Mouse (Mus musculus) ovary, adult 10 weeks (tissue): ENCODE data around the gene Gpr35. TPM values are rescaled to one million over a fixed set of nuclear protein-coding genes. Genes with fewer than 3 reads are reported as not detected.

Source experiments
- polyA plus RNA-seq: library from polyadenylated mRNA; stranded (reverse); fragments of 350-450 nt; fragmentation: Illumina TruSeq; extraction: RNeasy Lipid Tissue Mini Kit (QIAGEN cat#74804); gene quantifications from one replicate; pipeline ENCODE4 v1.2.3, GENCODE M21; 2014

The Gpr35 gene
- polyA plus RNA-seq, result 1.8 TPM

DNA sequence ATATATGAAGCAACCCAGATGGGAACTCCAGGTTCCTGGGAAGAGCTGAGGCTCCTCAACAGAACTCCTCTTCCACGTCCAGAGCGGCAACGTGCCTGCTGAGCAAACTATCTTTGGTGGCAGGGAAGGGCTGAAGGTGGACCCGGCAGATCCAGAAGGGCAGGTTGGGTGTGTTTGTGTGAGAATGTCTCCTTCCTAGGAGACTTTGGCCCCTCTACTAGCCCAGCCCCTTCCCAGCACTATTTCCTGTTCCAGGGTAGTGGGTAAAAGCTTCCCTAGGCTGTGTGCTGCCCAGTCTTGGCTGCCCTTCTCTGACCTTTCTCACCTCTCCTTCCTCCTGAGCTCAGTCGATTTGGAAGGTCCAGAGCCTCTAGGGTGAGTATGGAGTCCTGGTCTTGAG lies at the start of gene Gpr35:
TSS of gene Gpr35 (plus strand) at position 259 of the 400 bp plus-strand sequence.

DNA sequence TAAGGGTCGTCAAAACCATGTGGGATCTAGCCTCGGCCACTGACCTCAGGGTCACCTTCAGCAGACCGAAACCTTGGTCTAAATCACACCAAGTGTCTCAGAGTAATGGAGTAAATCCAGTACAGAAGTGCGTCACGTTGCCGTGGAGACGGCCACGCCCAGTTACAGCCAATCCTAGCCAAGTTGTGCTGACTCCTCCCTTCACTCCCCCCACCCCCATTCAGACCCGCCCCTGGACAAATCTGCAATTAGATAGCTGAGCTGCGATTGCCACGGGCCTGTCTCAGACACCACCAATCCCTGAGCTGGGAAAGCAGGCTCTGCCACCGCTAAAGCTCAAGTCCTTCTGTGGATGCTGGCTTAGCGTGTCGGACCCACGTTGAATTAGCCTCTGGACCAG lies 47.9 kb upstream of the Gpr35 start, which contains the start of gene Ankmy1:
TSS of gene Ankmy1 (minus strand) at position 121 of the 400 bp plus-strand sequence.

DNA sequence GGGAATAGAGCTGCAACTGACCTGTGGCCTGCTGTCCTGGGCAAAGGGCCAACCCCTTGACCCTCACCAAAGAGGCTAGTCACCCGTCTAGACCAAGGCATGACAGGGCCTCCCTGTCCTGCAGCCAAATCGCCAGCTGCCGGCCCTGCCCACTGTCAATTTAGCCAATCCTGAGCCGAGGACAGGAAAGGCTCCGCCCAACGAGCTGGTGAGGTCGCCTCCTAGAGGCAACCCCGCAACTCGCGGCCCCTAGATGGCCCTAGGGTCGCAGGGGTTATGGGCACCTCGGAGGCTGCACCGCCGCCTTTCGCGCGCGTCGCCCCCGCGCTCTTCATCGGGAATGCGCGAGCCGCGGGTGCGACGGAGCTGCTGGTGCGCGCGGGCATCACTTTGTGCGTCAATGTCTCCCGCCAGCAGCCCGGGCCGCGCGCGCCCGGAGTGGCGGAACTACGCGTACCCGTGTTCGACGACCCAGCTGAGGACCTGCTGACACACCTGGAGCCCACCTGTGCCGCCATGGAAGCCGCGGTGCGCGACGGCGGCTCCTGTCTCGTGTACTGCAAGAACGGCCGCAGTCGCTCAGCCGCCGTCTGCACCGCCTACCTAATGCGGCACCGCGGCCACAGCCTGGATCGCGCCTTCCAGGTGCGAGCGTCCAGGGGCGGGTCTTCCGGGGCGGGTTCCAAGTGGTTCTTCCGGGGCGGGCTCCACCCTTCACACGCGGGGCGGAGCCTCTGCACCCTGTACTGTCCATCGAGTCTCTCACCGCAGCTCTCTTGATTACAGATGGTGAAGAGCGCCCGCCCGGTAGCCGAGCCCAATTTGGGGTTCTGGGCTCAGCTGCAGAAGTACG lies 43.7 kb upstream of the Gpr35 start, which contains the start of gene Dusp28:
TSS of gene Dusp28 (plus strand) at position 203 of the 853 bp plus-strand sequence.

DNA sequence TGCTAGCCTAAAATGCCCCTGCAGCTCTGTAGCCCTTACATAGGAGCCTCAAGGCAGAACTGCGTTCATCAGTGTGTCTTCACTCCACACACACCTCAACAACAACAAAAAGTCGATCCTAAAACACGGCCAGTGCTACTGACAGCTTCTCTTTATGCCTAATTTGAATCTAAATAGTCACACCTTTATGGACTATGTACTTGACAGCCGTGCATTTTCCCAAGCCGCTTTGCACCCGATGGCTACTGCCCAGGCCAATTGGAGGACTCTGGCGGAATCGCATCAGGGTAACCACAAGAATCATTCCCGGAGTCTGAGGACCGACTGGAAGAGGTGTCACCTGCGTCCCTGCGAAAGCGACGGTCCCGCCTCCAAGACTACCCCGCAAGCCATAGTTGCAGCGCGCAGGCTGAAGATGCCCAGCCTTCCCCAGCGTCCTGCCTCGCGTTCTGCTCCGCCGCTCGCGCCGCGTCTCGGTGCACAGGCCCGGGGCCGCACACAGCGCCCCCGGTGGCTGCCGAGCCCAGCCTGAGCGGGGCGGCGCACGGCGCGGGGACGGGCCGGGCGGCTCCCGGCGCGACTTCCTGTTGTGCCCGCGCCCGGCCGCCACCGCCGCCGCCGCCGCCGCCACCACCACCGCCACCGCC lies 40.3 kb upstream of the Gpr35 start, which contains the start of gene Rnpepl1:
TSS of gene Rnpepl1 (plus strand) at position 545 of the 647 bp plus-strand sequence.

DNA sequence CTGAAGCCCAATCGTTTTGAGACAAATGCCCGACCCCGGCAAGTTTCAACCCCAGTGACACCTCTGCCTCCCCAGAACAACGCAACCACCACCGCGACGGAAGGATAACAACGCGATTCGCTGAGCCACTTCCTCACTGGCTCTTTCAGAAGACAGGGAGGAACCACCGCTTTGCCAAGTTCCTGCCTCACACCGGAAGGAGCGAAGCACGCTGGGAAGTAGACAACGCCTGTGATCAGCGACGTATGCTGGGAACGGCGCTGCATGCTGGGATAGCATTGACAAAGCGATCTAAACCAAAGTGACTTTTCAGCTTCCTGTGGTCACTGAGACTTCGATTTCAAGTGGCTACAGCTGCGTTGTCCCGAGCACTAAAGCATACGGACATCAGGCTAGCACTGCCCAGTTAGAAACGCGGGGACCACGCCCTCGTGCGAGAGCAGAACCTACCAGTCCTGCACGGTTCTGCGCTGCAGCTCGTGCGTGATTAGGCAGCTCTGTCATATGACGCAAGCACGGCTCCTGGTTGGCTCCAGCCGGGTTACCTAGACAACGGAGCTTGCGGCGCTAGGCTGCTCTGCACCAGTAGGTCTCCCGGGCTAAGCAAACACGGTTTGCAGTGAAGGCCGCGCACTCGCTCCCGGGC lies 16.4 kb upstream of the Gpr35 start, which contains the start of gene Capn10:
TSS of gene Capn10 (plus strand) at position 195 of the 646 bp plus-strand sequence.

DNA sequence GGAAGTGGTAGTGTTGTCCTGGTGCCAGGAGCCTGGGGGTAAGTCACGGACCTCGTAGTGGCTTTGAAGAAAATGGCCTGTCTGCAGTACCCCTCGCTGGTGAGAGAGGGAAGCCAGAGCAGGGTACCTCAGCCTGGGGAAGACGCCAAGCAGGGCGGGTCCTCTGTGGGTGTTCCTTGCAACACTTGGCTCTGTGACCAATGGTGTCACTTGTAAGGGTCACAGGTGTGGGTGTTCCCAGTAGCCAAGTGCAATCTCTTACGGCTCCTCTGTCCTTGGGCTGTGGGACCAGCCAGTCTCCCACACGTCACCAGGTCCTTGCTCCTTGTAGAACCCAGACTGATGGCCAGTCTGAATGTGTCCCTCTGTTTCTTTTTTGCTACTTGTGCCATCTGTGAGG lies 55.4 kb downstream of the Gpr35 start, which contains the start of gene Aqp12:
TSS of gene Aqp12 (plus strand) at position 274 of the 400 bp plus-strand sequence.

Other genes with a start within 250 kb of the Gpr35 start
- 0.71 TPM for gene Gpc1, start 119.2 kb upstream of the Gpr35 start, polyA plus RNA-seq
- 0.17 TPM for gene Ankmy1, start 48.0 kb upstream of the Gpr35 start, polyA plus RNA-seq
- gene Dusp28, start 43.9 kb upstream of the Gpr35 start, polyA plus RNA-seq, result 3.5 TPM
- gene Rnpepl1, start 40.1 kb upstream of the Gpr35 start, polyA plus RNA-seq, result 1.7 TPM
- 2.4 TPM for gene Capn10, start 16.5 kb upstream of the Gpr35 start, polyA plus RNA-seq
- gene Aqp12, start 55.5 kb downstream of the Gpr35 start, polyA plus RNA-seq, result not detected
- 0.51 TPM for gene Kif1a, start 151.1 kb downstream of the Gpr35 start, polyA plus RNA-seq
- not detected for gene Agxt, start 184.4 kb downstream of the Gpr35 start, polyA plus RNA-seq
- gene 2310007B03Rik, start 210.1 kb downstream of the Gpr35 start, polyA plus RNA-seq, result 0.26 TPM
- gene Crocc2, start 217.9 kb downstream of the Gpr35 start, polyA plus RNA-seq, result 0.11 TPM